Mouse (Mus musculus): ENCODE measurements around the gene Mettl23. TPM values are rescaled to one million over a fixed set of nuclear protein-coding genes. Genes with fewer than 3 reads are reported as not detected.
"Not testable (repeated sequence)": the region's sequence is repeated elsewhere in the genome, so short reads cannot be mapped to it uniquely, and the experiment has no call there.

Gene Mettl23
- polyA plus RNA-seq, 1 experiment from 2014 or later: 56.9 TPM

DNA sequence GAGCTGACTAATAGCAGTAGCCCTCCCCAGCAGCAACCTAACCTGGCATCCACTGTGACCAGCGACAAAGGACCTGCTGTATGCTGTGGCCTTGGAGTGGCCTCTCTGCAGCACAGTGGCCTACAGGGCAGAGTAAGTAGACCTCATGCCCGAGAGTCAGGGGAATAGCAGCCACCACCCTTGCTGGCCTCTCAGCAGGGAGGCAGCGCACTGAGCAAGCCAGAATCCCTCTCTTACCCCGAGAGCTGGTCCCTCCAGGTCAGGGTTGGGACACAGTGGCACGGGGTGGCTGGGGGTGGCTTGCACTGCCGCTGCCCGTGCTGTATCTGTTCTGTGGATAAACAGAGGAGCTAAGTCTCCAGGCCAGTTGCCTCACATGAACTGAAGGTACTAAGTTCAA, 3.5 kb upstream of the Mettl23 start:
- Histone ChIP-seq H3K27me3 (replicated peaks; ENCODE audit: low read depth, poor library complexity, severe bottlenecking) (no peaks in the 10 kb centered on the region), H3K4me1 (peaks cover 57% of the 10 kb centered on the region), H3K9me3 (no peaks in the 10 kb centered on the region), H3K27ac (replicated peaks) (no peak overlapping the region), H3K4me3 (peak overlapping the region; percentile 35), H3K36me3 (replicated peaks) (peaks cover 72% of the 10 kb centered on the region)
- no peak for DNase-seq (ENCODE audit: low spot score)
- 77% methylated on average over 7 of the region's 7 CpGs for WGBS

GRCm38 (mm10) chr11:116840748-116841147, 2.3 kb upstream of the Mettl23 start:
- Histone ChIP-seq H3K27me3 (replicated peaks; ENCODE audit: low read depth, poor library complexity, severe bottlenecking) (no peaks in the 10 kb centered on the region), H3K36me3 (replicated peaks) (peaks cover 63% of the 10 kb centered on the region), H3K4me1 (peaks cover 57% of the 10 kb centered on the region), H3K9me3 (no peaks in the 10 kb centered on the region), H3K27ac (replicated peaks) (0 out of 2 replicates have a peak overlapping the region, but pooled peaks have one; percentile 10), H3K4me3 (peak overlapping the region; percentile 92)
- no peak for DNase-seq (ENCODE audit: low spot score)
- 88% methylated on average over 4 of the region's 4 CpGs for WGBS

- H3K4me1 ChIP-seq: peaks cover 61% of the 10 kb centered on the region
- H3K36me3 ChIP-seq (replicated peaks): peaks cover 62% of the 10 kb centered on the region
- DNase-seq (ENCODE audit: low spot score): peak; percentile 77
- H3K9me3 ChIP-seq: no peaks in the 10 kb centered on the region
- no peaks in the 10 kb centered on the region for H3K27me3 ChIP-seq (replicated peaks; ENCODE audit: low read depth, poor library complexity, severe bottlenecking)
- peak overlapping the region; percentile 96 for H3K27ac ChIP-seq (replicated peaks)
- WGBS: under 1% methylated on average over 73 of the region's 73 CpGs
- peak overlapping the region; percentile 92 for H3K4me3 ChIP-seq
These were observed 382 bp upstream of the Mettl23 start for GRCm38 (mm10) chr11:116842531-116843260.

DNA sequence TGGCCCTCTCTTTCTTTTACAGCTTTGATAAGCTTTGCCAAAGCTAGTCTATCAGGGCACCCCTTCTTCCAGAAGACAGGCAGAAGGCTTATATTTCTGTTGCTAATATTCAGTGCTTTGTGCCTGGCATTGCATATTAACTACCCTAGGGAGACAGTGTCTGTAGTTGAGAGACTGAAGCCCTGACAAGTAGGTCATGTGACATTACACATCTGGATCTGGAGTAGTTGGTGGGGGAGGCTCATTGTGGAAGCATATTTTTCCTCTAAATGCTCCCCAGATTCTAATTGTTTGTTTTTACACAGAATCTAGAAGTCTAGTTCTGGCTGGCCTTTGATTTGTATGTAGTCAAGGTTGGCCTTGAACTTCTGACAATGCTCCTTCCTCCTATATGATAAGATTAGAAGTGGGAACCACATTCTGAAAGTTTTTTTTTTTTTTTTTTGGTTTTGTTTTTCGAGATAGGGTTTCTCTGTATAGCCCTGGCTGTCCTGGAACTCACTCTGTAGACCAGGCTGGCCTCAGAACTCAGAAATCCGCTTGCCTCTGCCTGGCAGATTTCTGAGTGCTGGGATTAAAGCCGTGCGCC, 3.6 kb downstream of the Mettl23 start:
- Histone ChIP-seq H3K27me3 (replicated peaks; ENCODE audit: low read depth, poor library complexity, severe bottlenecking) (no peaks in the 10 kb centered on the region), H3K9me3 (no peaks in the 10 kb centered on the region), H3K4me1 (peaks cover 43% of the 10 kb centered on the region), H3K36me3 (replicated peaks) (peaks cover 62% of the 10 kb centered on the region), H3K27ac (replicated peaks) (no peak overlapping the region), H3K4me3 (no peak overlapping the region)
- DNase-seq (ENCODE audit: low spot score): no peak
- WGBS: 87% methylated on average over 4 of the region's 4 CpGs

GRCm38 (mm10) chr11:116847187-116848085, 4.4 kb downstream of the Mettl23 start:
- no peaks in the 10 kb centered on the region for H3K9me3 ChIP-seq
- peaks cover 37% of the 10 kb centered on the region for H3K4me1 ChIP-seq
- H3K4me3 ChIP-seq: no peak overlapping the region
- no peaks in the 10 kb centered on the region for H3K27me3 ChIP-seq (replicated peaks; ENCODE audit: low read depth, poor library complexity, severe bottlenecking)
- H3K36me3 ChIP-seq (replicated peaks): peaks cover 66% of the 10 kb centered on the region
- WGBS: 91% methylated on average over 3 of the region's 3 CpGs
- no peak for DNase-seq (ENCODE audit: low spot score)
- H3K27ac ChIP-seq (replicated peaks): no peak overlapping the region

DNA sequence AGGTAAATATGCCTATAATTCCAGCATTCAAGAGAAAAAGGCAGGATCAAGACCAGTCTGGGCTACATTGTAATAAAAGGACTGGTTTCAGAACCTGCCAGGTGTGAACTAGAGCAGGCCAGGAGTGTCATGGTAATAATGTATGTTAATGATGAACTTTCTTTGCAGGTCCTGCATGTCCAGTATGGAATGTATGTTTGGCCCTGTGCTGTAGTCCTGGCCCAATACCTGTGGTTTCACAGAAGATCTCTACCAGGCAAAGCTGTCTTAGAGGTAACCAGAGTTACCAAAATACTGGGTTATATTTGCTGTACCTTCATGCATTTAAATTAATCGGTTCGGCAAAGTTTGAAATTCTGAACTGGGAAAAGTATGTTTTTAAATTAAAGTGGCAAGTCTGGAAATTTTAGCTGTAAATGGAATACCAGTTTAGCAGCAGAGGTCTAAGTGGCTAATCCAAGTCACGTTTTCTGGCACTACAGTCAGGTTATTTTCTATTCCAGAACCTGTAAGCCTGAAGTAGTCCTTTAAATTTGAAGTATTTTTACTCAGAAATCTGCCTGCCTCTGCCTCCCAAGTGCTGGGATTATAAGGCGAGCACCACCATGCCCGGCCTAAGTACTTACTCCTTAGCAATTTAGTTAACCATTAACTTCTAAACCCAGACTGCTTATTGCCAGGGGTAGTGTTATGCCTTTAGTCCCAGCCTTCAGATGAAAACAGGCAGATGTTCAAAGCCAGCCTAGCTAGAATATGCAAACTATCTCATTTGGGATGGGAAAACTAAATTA, 5.2 kb downstream of the Mettl23 start:
- Histone ChIP-seq H3K27ac (replicated peaks) (no peak overlapping the region), H3K4me1 (peaks cover 30% of the 10 kb centered on the region), H3K4me3 (no peak overlapping the region), H3K9me3 (no peaks in the 10 kb centered on the region), H3K27me3 (replicated peaks; ENCODE audit: low read depth, poor library complexity, severe bottlenecking) (no peaks in the 10 kb centered on the region), H3K36me3 (replicated peaks) (peaks cover 66% of the 10 kb centered on the region)
- DNase-seq (ENCODE audit: low spot score): no peak
- WGBS: 83% methylated on average over 5 of the region's 5 CpGs

DNA sequence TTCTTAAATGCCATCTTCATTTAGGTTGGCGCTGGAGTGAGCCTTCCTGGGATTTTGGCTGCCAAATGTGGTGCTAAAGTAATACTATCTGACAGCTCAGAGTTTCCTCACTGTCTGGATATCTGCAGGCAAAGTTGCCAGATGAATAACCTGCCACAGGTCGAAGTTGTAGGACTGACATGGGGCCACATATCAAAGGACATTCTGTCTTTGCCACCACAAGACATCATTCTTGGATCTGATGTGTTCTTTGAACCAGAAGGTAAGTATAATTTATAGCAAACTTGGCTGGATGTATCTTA, 5.8 kb downstream of the Mettl23 start:
- not testable (repeated sequence) for H3K27ac ChIP-seq (replicated peaks); DNase-seq (ENCODE audit: low spot score); H3K9me3 ChIP-seq; H3K27me3 ChIP-seq (replicated peaks; ENCODE audit: low read depth, poor library complexity, severe bottlenecking); H3K4me3 ChIP-seq
- H3K36me3 ChIP-seq (replicated peaks): peaks cover 66% of the 10 kb centered on the region
- WGBS: 74% methylated on average over 2 of the region's 2 CpGs
- peaks cover 28% of the 10 kb centered on the region for H3K4me1 ChIP-seq

GRCm38 (mm10) chr11:116849587-116849986, 6.5 kb downstream of the Mettl23 start:
- Histone ChIP-seq H3K9me3 (no peaks in the 10 kb centered on the region), H3K27me3 (replicated peaks; ENCODE audit: low read depth, poor library complexity, severe bottlenecking) (no peaks in the 10 kb centered on the region), H3K4me1 (peaks cover 27% of the 10 kb centered on the region), H3K27ac (replicated peaks) (no peak overlapping the region), H3K4me3 (no peak overlapping the region), H3K36me3 (replicated peaks) (peaks cover 66% of the 10 kb centered on the region)
- no peak for DNase-seq (ENCODE audit: low spot score)

DNA sequence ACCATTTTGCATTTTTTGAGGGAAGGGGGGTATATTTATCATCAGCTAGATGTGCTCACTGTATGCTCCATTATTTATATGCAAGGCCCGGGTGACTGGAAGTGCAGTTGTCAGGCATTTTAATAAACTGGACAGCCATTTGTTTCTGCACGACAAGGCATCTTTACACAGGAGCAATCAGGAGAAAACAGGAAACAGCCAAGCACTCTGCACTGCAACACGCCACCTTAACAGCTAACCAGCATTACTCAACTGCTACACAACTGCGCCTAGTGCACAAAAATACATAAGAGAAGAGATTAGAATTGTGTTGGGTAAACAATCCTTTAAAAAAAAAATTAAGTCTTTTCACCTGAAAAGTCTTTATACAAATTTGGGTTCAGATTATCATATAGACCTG, 7.0 kb downstream of the Mettl23 start:
- H3K27me3 ChIP-seq (replicated peaks; ENCODE audit: low read depth, poor library complexity, severe bottlenecking): no peaks in the 10 kb centered on the region
- no peak for DNase-seq (ENCODE audit: low spot score)
- WGBS: 79% methylated on average over 4 of the region's 4 CpGs

GRCm38 (mm10) chr11:116850833-116851477, 7.9 kb downstream of the Mettl23 start:
- Histone ChIP-seq H3K36me3 (replicated peaks) (peaks cover 61% of the 10 kb centered on the region), H3K27ac (replicated peaks) (peak overlapping the region; percentile 97)
- WGBS: 53% methylated on average over 6 of the region's 6 CpGs

More for the DNA sequence above, 7.0 kb downstream of the Mettl23 start:
- peaks cover 29% of the 10 kb centered on the region for H3K4me1 ChIP-seq
- no peak overlapping the region for H3K27ac ChIP-seq (replicated peaks)
- H3K9me3 ChIP-seq: no peaks in the 10 kb centered on the region
- peaks cover 66% of the 10 kb centered on the region for H3K36me3 ChIP-seq (replicated peaks)
- H3K4me3 ChIP-seq: peak overlapping the region; percentile 81

DNA sequence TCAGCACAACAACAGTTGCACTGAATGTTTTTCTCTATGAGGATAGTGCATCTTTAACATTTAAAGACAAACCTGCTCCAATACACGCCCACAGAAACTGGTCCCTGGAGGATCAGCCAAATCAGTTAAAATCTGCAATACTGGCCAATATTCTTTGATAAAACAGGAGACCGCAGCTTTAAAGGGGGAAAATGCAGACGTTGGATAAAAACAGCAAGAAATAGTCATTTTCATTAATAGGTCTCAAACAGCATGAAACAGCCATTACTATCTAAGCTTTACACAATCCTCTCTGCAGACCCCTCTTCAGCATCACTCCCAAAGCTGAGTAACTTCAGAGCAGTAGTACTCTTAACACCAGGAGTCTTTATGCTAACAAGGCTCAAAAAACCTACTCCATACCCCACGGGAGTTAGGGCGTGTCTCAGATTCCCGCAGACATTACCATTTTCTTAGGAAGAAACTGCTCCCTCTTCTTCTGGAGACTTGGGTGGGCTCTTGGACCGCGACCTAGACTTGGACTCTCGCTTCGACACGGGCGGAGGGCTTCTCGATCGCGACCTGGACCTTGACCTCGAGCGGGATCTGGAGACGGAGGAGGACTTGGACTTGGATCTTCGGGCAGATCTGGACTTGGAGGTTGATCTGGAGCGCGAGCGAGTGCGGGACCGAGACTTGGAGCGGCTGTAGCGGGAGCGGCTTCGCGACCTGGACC, 8.7 kb downstream of the Mettl23 start:
- Histone ChIP-seq H3K9me3 (no peaks in the 10 kb centered on the region), H3K4me1 (peaks cover 24% of the 10 kb centered on the region), H3K36me3 (replicated peaks) (peaks cover 53% of the 10 kb centered on the region), H3K27ac (replicated peaks) (peak overlapping the region; percentile 97), H3K4me3 (peak overlapping the region; percentile 81), H3K27me3 (replicated peaks; ENCODE audit: low read depth, poor library complexity, severe bottlenecking) (no peaks in the 10 kb centered on the region)
- under 1% methylated on average over 29 of the region's 29 CpGs for WGBS
- no peak for DNase-seq (ENCODE audit: low spot score)

More at GRCm38 (mm10) chr11:116850833-116851477, 7.9 kb downstream of the Mettl23 start:
- peak overlapping the region; percentile 81 for H3K4me3 ChIP-seq
- no peaks in the 10 kb centered on the region for H3K9me3 ChIP-seq
- no peak for DNase-seq (ENCODE audit: low spot score)
- H3K27me3 ChIP-seq (replicated peaks; ENCODE audit: low read depth, poor library complexity, severe bottlenecking): no peaks in the 10 kb centered on the region
- H3K4me1 ChIP-seq: peaks cover 30% of the 10 kb centered on the region
